Mouse (Mus musculus) midbrain, embryonic 12.5 days (tissue): ENCODE results near the gene Naxd. TPM values are rescaled to one million over a fixed set of nuclear protein-coding genes. Genes with fewer than 3 reads are reported as not detected.
A peak's percentile ranks its signal among the peaks of the same experiment; 100 is the strongest.

Source experiments
- ATAC-seq: fragments of 200-750 bp; cut with Nextera tagmentation; 2 replicates; pipeline ENCODE4 v1.8.0; 2017; ENCODE audit warnings: low read depth, moderate TSS enrichment, moderate library complexity; ENCODE audit not compliant: low FRiP score
- H3K27ac ChIP-seq: fragments of 300-500 bp; sonication (generic); replicated peaks from 2 replicates; pipeline ENCODE4 v1.5.1; 2016; ENCODE audit warnings: mild to moderate bottlenecking
- H3K27me3 ChIP-seq: fragments of 300-500 bp; sonication (generic); 2 replicates; pipeline ENCODE4 v1.6.1; 2016; ENCODE audit warnings: mild to moderate bottlenecking
- H3K36me3 ChIP-seq: fragments of 300-500 bp; sonication (generic); 2 replicates; pipeline ENCODE4 v1.6.1; 2016
- H3K4me1 ChIP-seq: fragments of 300-500 bp; sonication (generic); 2 replicates; pipeline ENCODE4 v1.6.1; 2016
- H3K4me2 ChIP-seq: fragments of 300-500 bp; sonication (generic); replicated peaks from 2 replicates; pipeline ENCODE4 v1.6.1; 2016; ENCODE audit warnings: mild to moderate bottlenecking, moderate library complexity
- H3K4me3 ChIP-seq: fragments of 300-500 bp; sonication (generic); 2 replicates; pipeline ENCODE4 v1.5.1; 2016; ENCODE audit warnings: mild to moderate bottlenecking
- H3K9ac ChIP-seq: fragments of 300-500 bp; sonication (generic); replicated peaks from 2 replicates; pipeline ENCODE4 v1.6.1; 2016; ENCODE audit warnings: mild to moderate bottlenecking, moderate library complexity
- H3K9me3 ChIP-seq: fragments of 300-500 bp; sonication (generic); 2 replicates; pipeline ENCODE4 v1.6.1; 2016; ENCODE audit warnings: mild to moderate bottlenecking
- WGBS: fragments of 180-500 bp; shearing (Covaris S2); methylation state at CpG from one replicate; pipeline ENCODE4 v1.1.7; 2016; 5-methylcytosine and 5-hydroxymethylcytosine counted together
- polyA plus RNA-seq: library from polyadenylated mRNA; unstranded; fragments of >200 nt; fragmentation: Nextera tagmentation; extraction: Ambion mirVana; gene quantifications from 2 replicates; pipeline ENCODE4 v1.2.1, GENCODE M21; 2016

Naxd gene
- polyA plus RNA-seq, 1 experiment from 2014 or later, result 122 TPM

- Histone ChIP-seq H3K9ac (peak overlapping the region; percentile 75), H3K27me3 (peaks cover 11% of the 10 kb centered on the region), H3K4me2 (peak overlapping the region; percentile 69), H3K4me1 (peaks cover 17% of the 10 kb centered on the region), H3K9me3 (no peaks in the 10 kb centered on the region), H3K36me3 (peaks cover 10% of the 10 kb centered on the region), H3K27ac (no peak overlapping the region), H3K4me3 (peak overlapping the region; percentile 77)
- WGBS, result 79% methylated on average over 12 of the region's 12 CpGs
- ATAC-seq, result no peak
These were observed 975 bp downstream of the Naxd start for GRCm38 (mm10) chr8:11498281-11498680.

DNA sequence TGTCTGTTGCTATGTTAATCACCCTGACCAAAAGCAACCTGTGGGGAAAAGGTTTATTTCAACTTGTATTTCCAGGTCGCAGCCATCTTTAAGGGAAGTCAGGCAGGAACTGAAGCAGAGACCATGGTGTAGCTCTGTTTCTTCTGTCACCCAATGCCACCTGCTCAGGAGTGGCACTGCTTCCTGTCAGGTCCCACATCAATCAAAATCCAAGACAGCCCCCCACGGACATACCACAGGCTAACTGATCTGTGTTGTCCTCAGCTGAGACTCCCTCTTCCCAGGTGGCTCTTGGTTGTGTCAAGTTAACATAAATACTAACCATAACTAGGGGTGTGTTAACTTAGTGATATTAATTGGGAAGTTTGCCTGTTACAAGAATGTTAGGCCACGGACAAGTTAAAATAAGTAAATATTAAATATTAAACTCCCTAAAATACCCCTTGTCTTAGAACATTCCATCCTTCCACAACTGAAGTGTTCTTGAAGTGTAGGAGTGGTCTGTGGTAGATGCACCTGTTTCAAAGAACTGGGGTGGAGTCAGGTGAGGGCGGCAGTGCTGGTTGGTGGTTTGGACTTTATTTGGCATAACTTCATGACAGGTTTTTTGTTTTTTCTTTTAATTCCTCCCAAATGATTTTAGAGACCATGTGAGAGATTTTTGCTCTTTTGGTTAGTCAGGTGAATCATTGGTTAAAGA lies 1.6 kb downstream of the Naxd start:
- Histone ChIP-seq H3K9me3 (no peaks in the 10 kb centered on the region), H3K27ac (no peak overlapping the region), H3K36me3 (peaks cover 16% of the 10 kb centered on the region), H3K4me1 (peaks cover 17% of the 10 kb centered on the region), H3K9ac (no peak overlapping the region), H3K4me3 (peak overlapping the region; percentile 77; the same call in 1 of the 2 replicates), H3K27me3 (peaks cover 11% of the 10 kb centered on the region), H3K4me2 (no peak overlapping the region)
- no peak for ATAC-seq
- 90% methylated on average over 4 of the region's 4 CpGs for WGBS

- ATAC-seq, result no peak
- Histone ChIP-seq H3K4me2 (no peak overlapping the region), H3K9ac (no peak overlapping the region), H3K4me1 (peaks cover 2% of the 10 kb centered on the region; the same call in 1 of the 2 replicates), H3K9me3 (no peaks in the 10 kb centered on the region), H3K27ac (no peak overlapping the region), H3K36me3 (peaks cover 61% of the 10 kb centered on the region), H3K27me3 (no peaks in the 10 kb centered on the region), H3K4me3 (no peak overlapping the region)
- WGBS, result 89% methylated on average over 13 of the region's 13 CpGs
These were observed 6.3 kb downstream of the Naxd start for GRCm38 (mm10) chr8:11503476-11504232.

DNA sequence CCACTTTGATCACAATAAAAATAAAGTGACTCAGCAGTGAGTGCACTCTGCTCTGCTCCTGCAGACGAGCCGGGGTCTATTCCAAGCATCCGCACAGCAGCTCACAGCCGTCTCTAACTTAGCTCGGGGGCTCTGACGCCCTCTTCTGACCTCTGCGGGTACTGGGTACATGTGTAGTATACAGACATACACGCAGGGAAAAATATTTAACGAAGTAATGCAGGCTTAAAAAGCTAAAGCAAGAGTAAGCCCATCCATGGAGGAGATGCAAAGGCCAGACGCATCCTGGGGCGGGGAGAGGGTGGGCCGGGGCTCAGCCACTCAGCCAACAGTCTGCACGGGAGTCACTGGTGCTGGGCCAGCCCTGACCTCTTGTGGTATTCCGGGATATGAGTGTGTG lies 8.8 kb downstream of the Naxd start:
- Histone ChIP-seq H3K9me3 (no peaks in the 10 kb centered on the region), H3K9ac (no peak overlapping the region), H3K36me3 (peaks cover 85% of the 10 kb centered on the region), H3K4me1 (no peaks in the 10 kb centered on the region), H3K27ac (no peak overlapping the region), H3K4me2 (no peak overlapping the region), H3K27me3 (no peaks in the 10 kb centered on the region), H3K4me3 (no peak overlapping the region)
- WGBS, result 86% methylated on average over 14 of the region's 14 CpGs
- ATAC-seq, result no peak

GRCm38 (mm10) chr8:11506802-11507201 lies 9.5 kb downstream of the Naxd start:
- no peaks in the 10 kb centered on the region for H3K4me1 ChIP-seq
- 75% methylated on average over 6 of the region's 6 CpGs for WGBS
- no peaks in the 10 kb centered on the region for H3K27me3 ChIP-seq
- no peaks in the 10 kb centered on the region for H3K9me3 ChIP-seq
- no peak for ATAC-seq
- H3K27ac ChIP-seq, result no peak overlapping the region
- H3K4me3 ChIP-seq, result no peak overlapping the region
- peaks cover 93% of the 10 kb centered on the region for H3K36me3 ChIP-seq
- no peak overlapping the region for H3K4me2 ChIP-seq
- H3K9ac ChIP-seq, result no peak overlapping the region

DNA sequence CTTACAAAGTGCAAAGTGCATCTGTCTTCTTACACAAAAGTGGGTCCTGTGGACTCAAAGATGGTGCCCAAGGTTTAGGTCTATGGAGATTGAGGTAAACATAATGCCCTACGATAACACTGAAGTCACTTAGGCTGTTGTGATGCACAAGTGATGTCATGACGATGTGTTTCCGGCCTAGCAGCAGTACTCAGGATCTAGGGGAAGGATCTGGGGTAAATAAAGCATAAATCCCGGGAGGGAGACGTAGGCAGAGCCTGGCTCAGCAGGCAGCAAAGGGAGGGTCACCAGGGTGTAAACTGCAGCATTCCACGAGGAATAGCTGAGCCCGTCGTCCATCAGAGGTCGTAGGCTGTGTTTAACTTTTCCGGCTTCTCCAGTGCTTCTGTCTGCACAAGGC lies 11.6 kb downstream of the Naxd start:
- no peak for ATAC-seq

GRCm38 (mm10) chr8:11510971-11511370 lies 13.7 kb downstream of the Naxd start:
- no peak overlapping the region for H3K4me3 ChIP-seq
- WGBS, result 91% methylated on average over 5 of the region's 5 CpGs
- ATAC-seq, result no peak
- no peak overlapping the region for H3K4me2 ChIP-seq
- no peaks in the 10 kb centered on the region for H3K27me3 ChIP-seq
- H3K4me1 ChIP-seq, result no peaks in the 10 kb centered on the region
- H3K9me3 ChIP-seq, result no peaks in the 10 kb centered on the region
- H3K27ac ChIP-seq, result no peak overlapping the region
- H3K36me3 ChIP-seq, result peaks cover 98% of the 10 kb centered on the region
- no peak overlapping the region for H3K9ac ChIP-seq

More for the DNA sequence above, 11.6 kb downstream of the Naxd start:
- Histone ChIP-seq H3K4me1 (no peaks in the 10 kb centered on the region), H3K27ac (no peak overlapping the region), H3K36me3 (peaks cover 98% of the 10 kb centered on the region), H3K4me3 (no peak overlapping the region), H3K9ac (no peak overlapping the region), H3K4me2 (no peak overlapping the region), H3K9me3 (no peaks in the 10 kb centered on the region), H3K27me3 (no peaks in the 10 kb centered on the region)
- WGBS, result 89% methylated on average over 10 of the region's 10 CpGs

- Histone ChIP-seq H3K9me3 (no peaks in the 10 kb centered on the region), H3K36me3 (peaks cover 95% of the 10 kb centered on the region), H3K4me2 (no peak overlapping the region), H3K9ac (no peak overlapping the region), H3K4me3 (no peak overlapping the region), H3K4me1 (no peaks in the 10 kb centered on the region), H3K27ac (no peak overlapping the region), H3K27me3 (no peaks in the 10 kb centered on the region)
- ATAC-seq, result no peak
- WGBS, result 91% methylated on average over 9 of the region's 9 CpGs
These were observed 15.4 kb downstream of the Naxd start for GRCm38 (mm10) chr8:11512711-11513110.

DNA sequence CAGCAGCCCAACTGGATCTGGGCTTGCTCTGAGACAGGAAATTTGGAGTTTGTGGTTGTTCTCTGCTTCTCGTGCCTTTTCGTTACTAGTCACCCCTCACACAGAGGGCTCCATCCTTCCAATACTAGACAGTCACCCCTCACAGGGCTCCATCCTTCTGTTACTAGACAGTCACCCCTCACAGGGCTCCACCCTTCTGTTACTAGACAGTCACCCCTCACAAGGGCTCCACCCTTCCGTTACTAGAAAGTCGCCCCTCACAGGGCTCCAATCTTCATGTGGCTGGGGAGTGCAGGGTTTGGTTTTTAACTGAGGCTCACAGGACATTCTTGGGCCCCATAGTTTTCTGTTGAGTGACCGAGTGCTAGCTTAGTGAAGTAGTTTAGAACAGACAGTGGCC lies 15.9 kb downstream of the Naxd start:
- Histone ChIP-seq H3K4me3 (no peak overlapping the region), H3K4me1 (no peaks in the 10 kb centered on the region), H3K27ac (no peak overlapping the region), H3K9ac (no peak overlapping the region), H3K9me3 (no peaks in the 10 kb centered on the region), H3K4me2 (no peak overlapping the region), H3K27me3 (no peaks in the 10 kb centered on the region), H3K36me3 (peaks cover 91% of the 10 kb centered on the region)
- no peak for ATAC-seq
- WGBS, result 96% methylated on average over 5 of the region's 5 CpGs

DNA sequence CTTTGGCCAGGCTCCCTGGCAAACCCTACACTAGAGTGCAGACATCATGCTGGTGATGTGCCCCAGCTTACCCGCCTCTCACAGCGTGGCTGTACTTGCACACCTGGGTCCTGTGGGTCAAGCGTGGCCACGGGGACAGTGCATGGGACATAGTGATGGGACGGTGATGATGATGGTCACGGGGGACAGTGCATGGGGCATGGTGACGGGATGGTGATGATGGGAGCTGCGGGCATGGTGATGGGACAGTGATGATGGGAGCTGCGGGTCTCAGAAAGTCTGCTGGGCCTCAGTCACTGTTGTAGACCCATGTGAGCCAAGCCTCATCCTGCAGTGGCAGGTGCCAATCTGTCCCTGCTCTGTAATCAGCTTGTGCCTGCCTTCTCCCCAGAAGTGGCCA lies 19.0 kb downstream of the Naxd start:
- peaks cover 77% of the 10 kb centered on the region for H3K36me3 ChIP-seq
- no peaks in the 10 kb centered on the region for H3K4me1 ChIP-seq
- WGBS, result 95% methylated on average over 9 of the region's 9 CpGs
- no peaks in the 10 kb centered on the region for H3K9me3 ChIP-seq
- H3K27ac ChIP-seq, result no peak overlapping the region
- no peak overlapping the region for H3K4me3 ChIP-seq
- no peaks in the 10 kb centered on the region for H3K27me3 ChIP-seq
- no peak overlapping the region for H3K4me2 ChIP-seq
- no peak for ATAC-seq
- no peak overlapping the region for H3K9ac ChIP-seq

DNA sequence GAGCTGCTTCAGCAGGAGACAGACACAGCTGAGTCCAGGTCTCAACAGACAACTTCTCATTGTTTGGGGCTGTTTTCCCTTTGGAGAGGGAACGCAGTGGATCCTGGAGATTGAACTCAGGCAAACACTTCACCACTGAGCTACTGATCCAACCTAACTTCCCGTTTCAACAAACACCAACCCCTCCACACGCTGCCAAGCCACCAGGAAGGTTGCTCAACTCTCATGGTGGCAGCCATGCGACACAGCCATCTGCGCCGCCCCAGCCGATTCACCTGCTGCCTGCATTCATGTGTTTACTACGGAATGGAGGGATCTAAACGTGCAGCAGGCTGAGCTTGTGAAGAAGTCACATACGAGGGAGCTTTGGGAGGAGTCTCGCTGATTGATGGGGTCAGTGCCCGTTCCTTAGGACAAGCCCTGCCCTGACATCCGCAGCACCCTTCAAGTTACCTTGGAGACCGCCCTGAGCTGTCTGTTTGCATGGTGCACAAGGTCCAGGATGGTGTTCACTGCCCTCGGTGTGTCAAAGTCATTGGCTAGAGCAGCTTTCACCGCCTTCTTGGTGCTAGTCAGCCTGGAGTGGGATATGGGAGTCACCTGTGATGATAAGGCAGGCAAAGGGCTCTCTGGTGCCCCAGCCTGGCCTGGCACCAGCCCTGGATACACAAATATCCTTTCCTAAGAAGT lies 20.2 kb downstream of the Naxd start:
- H3K4me2 ChIP-seq, result no peak overlapping the region
- ATAC-seq, result no peak
- H3K27me3 ChIP-seq, result no peaks in the 10 kb centered on the region
- H3K4me3 ChIP-seq, result no peak overlapping the region
- H3K9ac ChIP-seq, result no peak overlapping the region
- H3K4me1 ChIP-seq, result no peaks in the 10 kb centered on the region
- peaks cover 70% of the 10 kb centered on the region for H3K36me3 ChIP-seq
- WGBS, result 91% methylated on average over 16 of the region's 16 CpGs
- H3K9me3 ChIP-seq, result no peaks in the 10 kb centered on the region
- no peak overlapping the region for H3K27ac ChIP-seq

DNA sequence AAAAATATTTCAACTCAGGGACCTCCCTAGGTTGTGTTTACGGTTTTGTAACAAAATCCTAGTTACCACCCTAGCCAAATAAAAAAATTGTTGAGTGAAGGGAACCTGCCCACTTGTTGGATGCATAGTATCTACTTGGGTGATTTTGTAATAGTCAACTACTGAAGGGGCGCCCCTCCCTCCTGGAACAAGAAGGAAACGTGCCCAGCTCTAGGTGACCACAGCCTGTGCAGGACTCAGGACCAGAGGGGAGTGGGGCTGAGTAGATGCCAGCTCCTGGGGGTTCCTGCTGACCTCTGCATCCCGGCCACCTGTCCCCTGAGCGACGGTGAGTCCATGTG lies 20.7 kb downstream of the Naxd start:
- Histone ChIP-seq H3K4me3 (no peak overlapping the region), H3K9ac (no peak overlapping the region), H3K4me2 (no peak overlapping the region), H3K27me3 (no peaks in the 10 kb centered on the region), H3K36me3 (peaks cover 65% of the 10 kb centered on the region), H3K9me3 (no peaks in the 10 kb centered on the region), H3K27ac (no peak overlapping the region), H3K4me1 (no peaks in the 10 kb centered on the region)
- no peak for ATAC-seq
- WGBS, result 95% methylated on average over 6 of the region's 6 CpGs
